Mouse (Mus musculus) left cerebral cortex, postnatal 36 days (tissue): ENCODE results near the gene Emc3. TPM values are rescaled to one million over a fixed set of nuclear protein-coding genes. Genes with fewer than 3 reads are reported as not detected.

Experiments
- DNase-seq, 2 experiments: peaks; one replicate each; pipeline ENCODE4 v3.0.0; 2021 to 2022; ENCODE audit warnings: low spot score in 2 of 2, mixed read lengths in 1 of 2
- intact Hi-C: fragments of 180-260 bp; cut with DNase I; formaldehyde crosslinking; loops from one replicate; pipeline ENCODE4 v1.15.1; 2025
- total RNA-seq, 2 experiments: library from RNA; stranded (reverse); gene quantifications; 2 replicates each; pipeline ENCODE4 v1.2.3; 2021

Gene Emc3
- 10 to 100 TPM; 71.7 to 81.1 TPM for total RNA-seq

DNA sequence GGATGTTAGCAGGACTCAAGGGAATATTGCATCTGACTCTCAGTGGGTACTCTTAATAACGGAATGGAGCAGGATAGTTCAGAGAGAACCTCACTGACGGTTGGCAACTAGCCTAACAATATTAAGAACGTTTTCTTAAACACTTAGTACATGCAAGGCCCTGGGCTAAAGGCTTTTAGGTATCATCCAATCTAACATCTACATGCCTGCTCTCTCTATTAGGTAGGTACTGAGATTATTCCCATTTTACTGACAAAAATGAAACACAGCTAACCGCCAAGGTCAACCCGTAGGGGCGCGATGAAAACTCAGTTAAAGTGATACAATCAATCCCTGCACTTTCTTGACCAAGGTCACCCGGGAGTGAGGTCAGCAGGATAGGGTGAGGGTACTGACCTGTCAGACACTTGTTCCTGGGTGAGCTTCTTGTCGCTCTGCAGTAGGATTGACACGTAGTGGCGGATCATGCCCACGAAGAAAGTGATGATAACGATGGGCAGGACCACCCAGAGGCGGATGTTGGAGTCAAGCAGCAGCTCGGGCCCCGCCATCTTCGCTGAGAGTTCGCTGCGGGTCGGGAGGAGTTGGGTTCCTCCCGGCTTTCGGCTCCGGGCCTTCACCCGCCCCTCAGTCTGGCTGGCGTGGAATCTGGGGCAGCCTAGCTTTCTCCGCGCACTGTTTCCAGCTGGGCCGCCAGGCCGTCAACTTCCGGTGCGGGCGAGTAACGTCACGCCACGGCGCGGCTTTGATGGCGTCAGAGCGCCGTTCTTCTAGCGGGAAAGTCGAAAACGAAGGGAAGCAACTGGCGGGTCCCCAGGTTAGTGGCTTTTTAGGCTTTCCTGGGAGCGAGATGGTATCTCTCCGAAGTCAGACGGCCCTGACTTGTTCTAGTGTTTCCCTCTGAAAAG, at the start of gene Emc3, which contains the start of gene Fancd2:
TSS of gene Emc3 (minus strand) at position 721 of the 908 bp plus-strand sequence.
TSS of gene Fancd2 (plus strand) at position 751 of the 908 bp plus-strand sequence.
- peak; percentile 90 to 92 for DNase-seq
- intact Hi-C loops, result loop anchor here (5.0 kb wide), 2 partner anchors 71 to 89 kb away; partner anchors contain the start of genes Brk1, Fancd2os and Jagn1

DNA sequence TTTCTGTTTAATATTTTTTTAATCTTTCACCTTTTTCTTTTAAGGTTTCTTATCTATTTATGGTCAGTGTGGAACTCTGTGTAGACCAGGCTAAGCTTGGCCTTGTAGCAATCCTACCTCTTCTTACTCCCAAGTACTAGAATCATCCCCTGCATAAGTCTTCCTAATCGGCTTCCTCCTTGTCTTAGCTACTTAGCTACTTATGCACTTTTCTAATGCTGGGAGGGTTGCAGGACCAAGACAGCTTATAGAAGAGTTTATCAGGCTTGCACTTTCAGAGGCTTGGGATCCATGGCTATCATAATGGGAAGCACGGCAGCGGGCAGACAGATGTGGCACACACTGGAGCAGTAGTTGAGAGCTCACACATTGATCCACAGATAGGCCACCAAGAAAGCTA, 47.9 kb upstream of the Emc3 start:
- intact Hi-C loops, result no loop called here
- no peak for DNase-seq

GRCm38 (mm10) chr6:113576044-113576443, 44.6 kb upstream of the Emc3 start:
- peak; percentile 52 to 59 for DNase-seq
- intact Hi-C loops, result loop anchor here (2.0 kb wide), 1 partner anchor 37 kb away; no protein-coding TSS in a partner anchor

GRCm38 (mm10) chr6:113564557-113564956, 33.1 kb upstream of the Emc3 start:
- intact Hi-C loops, result no loop called here
- no peak for DNase-seq

DNA sequence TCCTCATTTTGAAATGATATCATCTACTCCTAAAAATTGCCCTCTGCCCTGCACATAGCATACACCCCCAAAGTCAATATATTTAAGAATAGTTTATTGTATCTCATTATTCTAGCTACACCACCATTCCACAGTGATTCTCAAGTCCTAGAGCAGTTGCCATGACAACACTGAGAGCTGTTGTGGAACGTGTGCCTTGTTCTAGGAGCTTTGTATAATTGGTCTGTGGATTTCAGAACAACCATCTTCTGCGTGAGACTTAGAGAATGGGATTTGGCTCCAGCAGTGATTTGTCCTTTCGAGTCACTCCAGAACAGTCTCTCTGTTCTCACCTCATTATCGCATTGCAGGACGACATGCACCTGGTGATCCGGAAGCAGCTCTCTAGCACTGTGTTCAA, 28.3 kb upstream of the Emc3 start:
- DNase-seq, result no peak
- intact Hi-C loops, result no loop called here

DNA sequence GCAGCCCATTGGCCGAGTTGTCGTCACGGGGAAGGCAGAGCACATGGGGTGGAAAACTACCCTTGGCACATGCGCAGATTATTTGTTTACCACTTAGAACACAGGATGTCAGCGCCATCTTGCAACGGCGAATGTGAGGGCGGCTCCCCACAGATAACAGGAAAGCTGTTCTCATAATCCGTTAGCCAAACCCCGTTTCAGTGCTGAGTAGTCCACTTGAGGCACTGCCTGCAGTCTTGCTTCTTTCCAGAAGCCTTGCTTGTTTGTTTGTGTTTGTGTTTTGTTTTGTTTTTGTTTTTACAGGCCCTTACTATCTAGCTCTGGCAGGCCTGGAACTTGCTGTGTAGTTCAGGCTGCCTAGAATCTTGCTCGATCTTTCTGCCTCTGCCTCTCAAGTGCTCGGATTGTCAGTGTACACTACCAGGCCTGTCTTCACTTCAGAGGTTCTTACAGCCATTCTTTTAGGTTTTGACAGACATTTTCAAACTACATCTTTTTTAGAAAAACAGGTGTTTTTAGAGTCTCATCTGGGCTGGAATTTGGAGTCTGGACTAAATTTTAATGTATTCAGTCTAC, 12.5 kb upstream of the Emc3 start:
- no peak for DNase-seq
- intact Hi-C loops, result no loop called here

- intact Hi-C loops, result no loop called here
- DNase-seq, result no peak
These were observed 10.2 kb upstream of the Emc3 start for GRCm38 (mm10) chr6:113541610-113542009.

GRCm38 (mm10) chr6:113534886-113535285, 3.4 kb upstream of the Emc3 start:
- DNase-seq, result no peak
- intact Hi-C loops, result loop anchor here (5.0 kb wide), 2 partner anchors 67 to 93 kb away; partner anchors contain the start of genes Brk1, Fancd2os and Jagn1

GRCm38 (mm10) chr6:113531840-113532404, 470 bp upstream of the Emc3 start:
- intact Hi-C loops, result loop anchor here (5.0 kb wide), 2 partner anchors 70 to 90 kb away; partner anchors contain the start of genes Brk1, Fancd2os and Jagn1
- DNase-seq, result no peak

- intact Hi-C loops, result no loop called here
- DNase-seq, result peak; percentile 47 to 49
These were observed 8.0 kb downstream of the Emc3 start for GRCm38 (mm10) chr6:113523420-113523819.

GRCm38 (mm10) chr6:113522310-113522709, 9.1 kb downstream of the Emc3 start:
- intact Hi-C loops, result no loop called here
- DNase-seq, result no peak

DNA sequence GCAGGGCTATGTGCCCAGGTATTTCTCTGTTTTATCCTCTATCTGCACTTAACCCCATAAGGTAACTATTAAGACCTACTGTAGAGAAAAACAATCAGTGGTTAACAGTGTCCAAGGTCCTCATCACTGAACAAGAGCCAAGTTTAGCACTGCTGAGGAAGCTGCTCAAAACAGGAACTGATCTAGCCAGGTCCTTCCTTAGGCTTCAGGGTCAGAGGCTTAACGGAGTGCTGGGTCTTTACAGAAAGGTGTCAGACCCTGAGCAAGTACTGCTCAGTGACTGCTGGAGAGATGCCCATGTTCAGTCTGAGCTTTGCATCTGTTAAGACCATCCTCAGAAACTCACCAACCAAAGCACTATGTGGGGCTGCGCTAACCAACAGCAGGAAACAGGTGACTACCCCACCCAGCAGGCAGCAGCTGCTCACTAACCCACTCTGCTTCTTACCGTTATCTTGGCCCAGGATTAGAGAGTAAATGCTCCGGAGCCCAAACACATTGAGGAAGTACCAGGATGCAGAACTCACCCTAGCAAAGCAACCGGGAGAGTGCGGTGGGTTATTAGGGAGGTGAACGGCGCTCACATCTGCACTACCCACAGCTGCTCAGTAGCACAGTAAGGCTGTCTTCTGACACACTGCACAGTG, 13.9 kb downstream of the Emc3 start:
- intact Hi-C loops, result no loop called here
- DNase-seq, result no peak

- intact Hi-C loops, result no loop called here
- no peak for DNase-seq
These were observed 16.9 kb downstream of the Emc3 start for GRCm38 (mm10) chr6:113514600-113514999.

GRCm38 (mm10) chr6:113513944-113514343, 17.5 kb downstream of the Emc3 start:
- no peak for DNase-seq
- intact Hi-C loops, result no loop called here

GRCm38 (mm10) chr6:113508947-113509280, 22.5 kb downstream of the Emc3 start:
- no peak for DNase-seq
- intact Hi-C loops, result no loop called here

GRCm38 (mm10) chr6:113508272-113508946, 23.0 kb downstream of the Emc3 start:
- intact Hi-C loops, result no loop called here
- DNase-seq, result no peak

DNA sequence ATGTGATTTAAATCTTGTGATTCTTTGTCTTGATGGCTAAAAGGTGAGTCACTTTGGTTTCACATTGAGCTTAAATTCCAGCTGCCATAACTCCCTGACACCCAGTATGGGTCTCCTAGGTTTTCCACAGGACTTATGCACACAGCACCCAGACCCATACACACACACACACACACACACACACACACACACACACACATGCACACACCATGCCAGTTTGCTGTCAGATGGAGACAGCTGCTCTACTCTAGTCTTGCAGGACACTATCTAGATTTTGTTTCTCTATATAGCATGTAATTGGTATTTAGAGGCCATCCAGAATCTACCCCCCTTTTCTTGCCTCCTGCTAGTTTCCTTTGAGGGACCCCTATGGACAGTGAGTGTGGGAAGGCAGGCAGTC, 24.3 kb downstream of the Emc3 start:
- intact Hi-C loops, result no loop called here
- DNase-seq, result no peak

- no peak for DNase-seq
- intact Hi-C loops, result no loop called here
These were observed 25.8 kb downstream of the Emc3 start for GRCm38 (mm10) chr6:113505689-113506088.

GRCm38 (mm10) chr6:113502801-113503200, 28.7 kb downstream of the Emc3 start:
- DNase-seq, result no peak
- intact Hi-C loops, result loop anchor here (5.0 kb wide), 2 partner anchors 104 to 120 kb away; partner anchors contain the start of gene Vhl
